17 mouse cellular contexts compared by ENCODE assay signal in genomic region chr1:185282846-185283245, GRCm38 (mm10). TPM values are rescaled to one million over a fixed set of nuclear protein-coding genes. Genes with fewer than 3 reads are reported as not detected.
DNase-seq lines count a peak whose midpoint lies in the region; ATAC-seq and TF ChIP-seq lines count a peak whose summit lies in the region.
"Had no signal": no experiment of that assay in that cellular context is flagged by ENCODE, and none has a peak within 500 bp of the region (broad histone marks: within the 10 kb centered on the region; RNA-seq: fewer than 3 reads in every experiment).

No protein-coding gene starts in this region.

- no peaks in the 10 kb centered on the region for H3K9me3 ChIP-seq in forebrain, embryonic 11.5 days (ENCODE audit: control insufficient read depth, low read length)
- no peaks in the 10 kb centered on the region for H3K9me3 ChIP-seq in forebrain, postnatal 0 days (ENCODE audit: low read length)
- H3K9me3 ChIP-seq: forebrain, embryonic 10.5 days; hindbrain, embryonic 13.5 days; limb, embryonic 13.5 days; neural tube, embryonic 12.5 days had no signal

- no peaks in the 10 kb centered on the region for H3K4me1 ChIP-seq in forebrain, embryonic 11.5 days (replicated peaks; ENCODE audit: control insufficient read depth, insufficient read depth, low read length)
- H3K4me1 ChIP-seq in forebrain, postnatal 0 days (ENCODE audit: insufficient read depth) = no peaks in the 10 kb centered on the region
- H3K4me1 ChIP-seq: forebrain, embryonic 10.5 days; limb, embryonic 13.5 days; neural tube, embryonic 12.5 days had no signal

- no peak overlapping the region for H3K27ac ChIP-seq in forebrain, embryonic 11.5 days (ENCODE audit: low read depth, low read length)
- H3K27ac ChIP-seq in forebrain, postnatal 0 days (ENCODE audit: low read depth, low read length) = no peak overlapping the region
- H3K27ac ChIP-seq: forebrain, embryonic 10.5 days; hindbrain, embryonic 13.5 days; layer of hippocampus, adult 2 months; limb, embryonic 13.5 days; neural tube, embryonic 12.5 days had no signal

- peaks cover 3% of the 10 kb centered on the region for H3K36me3 ChIP-seq in forebrain, embryonic 11.5 days (ENCODE audit: control insufficient read depth, insufficient read depth, low read length)
- peaks cover 85% of the 10 kb centered on the region for H3K36me3 ChIP-seq in forebrain, postnatal 0 days (ENCODE audit: insufficient read depth)

- no peak for TF ChIP-seq CTCF in forebrain, postnatal 0 days (IDR thresholded peaks at IDR 0.05; ENCODE audit: low read depth)

- H3K27me3 ChIP-seq in forebrain, embryonic 11.5 days (ENCODE audit: control insufficient read depth, insufficient read depth, low read length) = no peaks in the 10 kb centered on the region
- no peaks in the 10 kb centered on the region for H3K27me3 ChIP-seq in forebrain, postnatal 0 days (ENCODE audit: insufficient read depth, low read length)
- H3K27me3 ChIP-seq: hindbrain, embryonic 13.5 days; limb, embryonic 13.5 days; neural tube, embryonic 12.5 days had no signal

- no peak overlapping the region for H3K4me2 ChIP-seq in forebrain, embryonic 11.5 days (ENCODE audit: low read depth, low read length, severe bottlenecking)
- H3K4me2 ChIP-seq in forebrain, postnatal 0 days (ENCODE audit: low read depth) = no peak overlapping the region
- H3K4me2 ChIP-seq: hindbrain, embryonic 13.5 days; limb, embryonic 13.5 days; neural tube, embryonic 12.5 days had no signal

- no peak for ATAC-seq in forebrain, embryonic 11.5 days (replicated peaks; ENCODE audit: low FRiP score)
- no peak for ATAC-seq in forebrain, postnatal 0 days
- ATAC-seq: liver, postnatal 0 days had no signal

- peak; percentile 42 for DNase-seq in forebrain, embryonic 11.5 days (ENCODE audit: low spot score)
- DNase-seq in forebrain, postnatal 0 days = no peak
- peak; percentile 28 for DNase-seq in ovary, adult 18-20 months (ENCODE audit: low spot score)
- no peak for DNase-seq in ovary, postnatal 10 days (ENCODE audit: low spot score)
- peak; percentile 18 for DNase-seq in lung, postnatal 10 days
- no peak for DNase-seq in gastrocnemius, postnatal 25 days
- no peak for DNase-seq in thymus, postnatal 36 days
- no peak for DNase-seq in urinary bladder, adult 2 months (ENCODE audit: low spot score)
- DNase-seq: adrenal gland, adult 2 months; cerebellum, adult 18-20 months; liver, postnatal 0 days; thymus, postnatal 25 days had no signal

- 96% methylated on average over 11 of the region's 11 CpGs for WGBS in forebrain, embryonic 11.5 days
- WGBS in forebrain, postnatal 0 days = 83% methylated on average over 11 of the region's 11 CpGs

- H3K9ac ChIP-seq in forebrain, embryonic 11.5 days (ENCODE audit: low read length) = no peak overlapping the region
- no peak overlapping the region for H3K9ac ChIP-seq in forebrain, postnatal 0 days
- H3K9ac ChIP-seq: hindbrain, embryonic 13.5 days; limb, embryonic 13.5 days; liver, postnatal 0 days; neural tube, embryonic 12.5 days had no signal

- no peak overlapping the region for H3K4me3 ChIP-seq in forebrain, embryonic 11.5 days (ENCODE audit: low read depth, low read length)
- no peak overlapping the region for H3K4me3 ChIP-seq in forebrain, postnatal 0 days (ENCODE audit: low read depth, low read length)
- H3K4me3 ChIP-seq: forebrain, embryonic 10.5 days; hindbrain, embryonic 13.5 days; layer of hippocampus, adult 2 months; limb, embryonic 13.5 days; neural tube, embryonic 12.5 days had no signal

RNA-seq across cellular contexts. Expression of gene Iars2, which starts 46.4 kb away (rescaled TPM):
- polyA plus RNA-seq in forebrain, embryonic 11.5 days (2014; fragmentation: Nextera tagmentation; extraction: Ambion mirVana) = 29.8 and 31.5 TPM in 2 replicates
- 36.9 and 38.1 TPM in 2 replicates for total RNA-seq in forebrain, postnatal 0 days (2014; rRNA removed)
- 9.8 and 15.2 TPM in 2 replicates for polyA plus RNA-seq in forebrain, postnatal 0 days (2015; fragmentation: Nextera tagmentation; extraction: Ambion mirVana)
- total RNA-seq in gastrocnemius, postnatal 25 days (2021) = 10 to 100 TPM; 33.4 to 38.5 TPM
- polyA plus RNA-seq in urinary bladder, adult 2 months (2012; rRNA removed) = 34.0 and 34.3 TPM in 2 replicates

RNA-seq across cellular contexts. Expression of gene Bpnt1, which starts 49.1 kb away (rescaled TPM):
- polyA plus RNA-seq in forebrain, embryonic 11.5 days (2014; fragmentation: Nextera tagmentation; extraction: Ambion mirVana) = 31.8 and 33.1 TPM in 2 replicates
- total RNA-seq in forebrain, postnatal 0 days (2014; rRNA removed) = 72.6 and 75.0 TPM in 2 replicates
- 38.2 and 48.4 TPM in 2 replicates for polyA plus RNA-seq in forebrain, postnatal 0 days (2015; fragmentation: Nextera tagmentation; extraction: Ambion mirVana)
- total RNA-seq in gastrocnemius, postnatal 25 days (2021) = 10 to 100 TPM; 17.8 to 18.1 TPM
- polyA plus RNA-seq in urinary bladder, adult 2 months (2012; rRNA removed) = 50.8 and 51.1 TPM in 2 replicates

Comparison
In these comparisons a context has a peak if more than half of its experiments do, and no peak if none do; other contexts are left out.
1. DNase-seq: peak in forebrain, embryonic 11.5 days (single experiment), ovary, adult 18-20 months (single experiment) and lung, postnatal 10 days (single experiment); none in forebrain, postnatal 0 days (single experiment), ovary, postnatal 10 days (single experiment), gastrocnemius, postnatal 25 days (single experiment), thymus, postnatal 36 days (0 of 2) and urinary bladder, adult 2 months (single experiment).